In the genomic region with DNA sequence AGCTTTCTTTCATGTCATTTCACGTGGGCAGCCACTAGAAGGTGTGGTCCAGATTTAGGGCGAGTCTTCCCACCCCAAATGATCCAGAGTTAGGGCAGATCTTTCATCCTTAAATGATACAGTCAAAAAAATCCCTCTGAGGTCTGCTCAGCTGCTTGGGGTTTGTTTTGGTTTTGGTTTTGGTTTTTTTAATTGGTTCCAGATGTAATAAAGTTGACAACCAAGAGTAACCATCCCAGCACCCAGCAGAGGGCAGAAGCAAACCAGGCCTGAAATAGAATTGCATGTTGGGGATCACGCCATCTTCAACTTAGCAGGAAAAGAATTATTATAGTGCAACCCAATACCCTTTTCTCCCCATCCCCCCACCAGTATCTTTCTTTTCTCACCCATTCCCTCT, we compare ENCODE assay signal across 8 mouse cellular contexts. TPM values are rescaled to one million over a fixed set of nuclear protein-coding genes. Genes with fewer than 3 reads are reported as not detected.
DNase-seq lines count a peak whose midpoint lies in the region; ATAC-seq and TF ChIP-seq lines count a peak whose summit lies in the region.

No protein-coding gene starts in this region.

- no peak overlapping the region for H3K4me2 ChIP-seq in limb, embryonic 12.5 days

- ATAC-seq in limb, embryonic 12.5 days (ENCODE audit: insufficient number of reproducible peaks, insufficient read depth, low FRiP score, low TSS enrichment, low read depth): no peak

- peak; percentile 21; the same call in 1 of the 2 replicates for TF ChIP-seq CTCF in spleen, adult 2 months (IDR thresholded peaks at IDR 0.05; ENCODE audit: extremely low read depth, insufficient read depth, insufficient read length, insufficient replicate concordance)

- H3K4me3 ChIP-seq in limb, embryonic 12.5 days (replicated peaks): no peak overlapping the region
- H3K4me3 ChIP-seq in spleen, adult 2 months (ENCODE audit: extremely low read depth, insufficient read depth, insufficient read length): peak overlapping the region; percentile 27; the same call in 1 of the 2 replicates

- TF ChIP-seq POLR2A in spleen, adult 2 months (IDR thresholded peaks at IDR 0.05; ENCODE audit: low read depth, low read length): no peak

- peak overlapping the region; percentile 35; the same call in 1 of the 2 replicates for H3K27ac ChIP-seq in limb, embryonic 12.5 days
- H3K27ac ChIP-seq in spleen, adult 2 months (ENCODE audit: insufficient read depth, low read length): no peak overlapping the region

- WGBS in limb, embryonic 12.5 days: 28% methylated on average over 3 of the region's 3 CpGs
- 13% methylated on average over 3 of the region's 3 CpGs for WGBS in spleen, adult 2 months

- intact Hi-C loops in gastrocnemius, postnatal 14 days (cut with DNase I; ENCODE audit: low total_unique reads): loop anchor here (10.0 kb wide), 1 partner anchor 116 kb away; no protein-coding TSS in a partner anchor

- H3K9ac ChIP-seq in limb, embryonic 12.5 days (replicated peaks): no peak overlapping the region

- no peaks in the 10 kb centered on the region for H3K9me3 ChIP-seq in limb, embryonic 12.5 days

- peak; percentile 21 for DNase-seq in layer of hippocampus, adult 11-12 months (ENCODE audit: low spot score)
- no peak for DNase-seq in layer of hippocampus, adult 9-10 months (ENCODE audit: low spot score)
- peak; percentile 86 for DNase-seq in CD4-positive, CD25-positive, alpha-beta regulatory T cell, adult 2 months (ENCODE audit: low read depth, low spot score)
- DNase-seq in adrenal gland, postnatal 25 days: peak; percentile 50
- DNase-seq in gastrocnemius, postnatal 14 days: peak; percentile 50
- peak; percentile 49 to 55 for DNase-seq in spleen, adult 2 months (ENCODE audit: low read depth in 1 of 2, low spot score in 2 of 2)
- DNase-seq in cerebellum, adult 9-10 months: no peak

- no peaks in the 10 kb centered on the region for H3K36me3 ChIP-seq in limb, embryonic 12.5 days
- no peaks in the 10 kb centered on the region for H3K36me3 ChIP-seq in spleen, adult 2 months (ENCODE audit: control insufficient read depth, insufficient read depth, low read length)

- H3K27me3 ChIP-seq in limb, embryonic 12.5 days: no peaks in the 10 kb centered on the region
- H3K27me3 ChIP-seq in spleen, adult 2 months (ENCODE audit: control insufficient read depth, insufficient read depth, low read length): no peaks in the 10 kb centered on the region

- H3K4me1 ChIP-seq in limb, embryonic 12.5 days (replicated peaks): peaks cover 5% of the 10 kb centered on the region
- H3K4me1 ChIP-seq in spleen, adult 2 months (ENCODE audit: control insufficient read depth, insufficient read depth, insufficient read length): no peaks in the 10 kb centered on the region

RNA-seq across cellular contexts. Expression of gene Nbeal1, which starts 22.0 kb away (rescaled TPM):
- total RNA-seq in adrenal gland, postnatal 25 days (2021): 73.8 and 77.7 TPM in 2 replicates
- total RNA-seq in gastrocnemius, postnatal 14 days (2021): 10 to 100 TPM; 21.1 to 21.2 TPM
- polyA plus RNA-seq in limb, embryonic 12.5 days (2016; fragmentation: Nextera tagmentation; extraction: Ambion mirVana): 9.0 and 10.8 TPM in 2 replicates
- 0.54 and 0.79 TPM in 2 replicates for polyA plus RNA-seq in spleen, adult 2 months (2012; rRNA removed)

RNA-seq across cellular contexts. Expression of gene Wdr12, which starts 60.0 kb away (rescaled TPM):
- 14.9 and 17.9 TPM in 2 replicates for total RNA-seq in adrenal gland, postnatal 25 days (2021)
- 10 to 100 TPM; 11.7 to 13.6 TPM for total RNA-seq in gastrocnemius, postnatal 14 days (2021)
- polyA plus RNA-seq in limb, embryonic 12.5 days (2016; fragmentation: Nextera tagmentation; extraction: Ambion mirVana): 46.0 and 48.8 TPM in 2 replicates
- polyA plus RNA-seq in spleen, adult 2 months (2012; rRNA removed): 4.6 and 5.8 TPM in 2 replicates

Comparison
In these comparisons a context has a peak if more than half of its experiments do, and no peak if none do; other contexts are left out.
1. DNase-seq: peak in layer of hippocampus, adult 11-12 months (single experiment), CD4-positive, CD25-positive, alpha-beta regulatory T cell, adult 2 months (single experiment), adrenal gland, postnatal 25 days (single experiment), gastrocnemius, postnatal 14 days (single experiment) and spleen, adult 2 months (2 of 2); none in layer of hippocampus, adult 9-10 months (single experiment) and cerebellum, adult 9-10 months (single experiment).